Mouse (Mus musculus): ENCODE measurements around the gene Ets1.

DNA sequence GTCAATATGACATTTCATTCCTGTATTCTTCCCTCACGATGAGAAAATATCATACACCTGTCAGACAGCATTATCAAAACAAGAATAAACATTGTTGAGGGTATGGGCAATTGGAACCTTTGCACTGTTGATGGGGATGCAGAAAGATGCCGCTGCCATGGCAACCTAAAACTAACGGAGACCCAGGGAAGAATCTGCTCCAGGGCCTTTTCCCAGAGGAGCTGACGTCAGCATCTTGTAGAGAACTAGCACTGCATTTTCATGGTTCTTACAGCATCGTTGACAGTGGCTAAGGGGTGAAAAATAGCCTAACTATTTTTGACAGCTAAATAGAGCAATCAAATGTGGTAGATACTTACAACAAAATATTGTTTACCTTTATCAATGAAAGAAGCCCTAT, 45.5 kb upstream of the Ets1 start:
- TF ChIP-seq EP300 (IDR thresholded peaks at IDR 0.05; ENCODE audit: low read depth) (no peak), CTCF (IDR thresholded peaks at IDR 0.05; ENCODE audit: low read depth) (no peak)
